Mouse (Mus musculus) liver, embryonic 16.5 days (tissue): ENCODE data around the gene Unc5cl. TPM values are rescaled to one million over a fixed set of nuclear protein-coding genes. Genes with fewer than 3 reads are reported as not detected.

Experiments used
- ATAC-seq: fragments of 200-750 bp; cut with Nextera tagmentation; 2 replicates; pipeline ENCODE4 v1.8.0; 2017; ENCODE audit warnings: low read depth, mild to moderate bottlenecking, moderate number of reproducible peaks, moderate library complexity
- H3K27ac ChIP-seq: fragments of 300-500 bp; sonication (generic); 2 replicates; pipeline ENCODE4 v1.5.1; 2014; ENCODE audit warnings: mild to moderate bottlenecking, low read length
- H3K27me3 ChIP-seq: fragments of 300-500 bp; sonication (generic); 2 replicates; pipeline ENCODE4 v1.6.1; 2014; ENCODE audit warnings: low read depth, low read length, mixed read lengths; ENCODE audit not compliant: control insufficient read depth, insufficient read depth
- H3K36me3 ChIP-seq: fragments of 300-500 bp; sonication (generic); 2 replicates; pipeline ENCODE4 v1.6.1; 2014; ENCODE audit warnings: mild to moderate bottlenecking; ENCODE audit not compliant: control insufficient read depth, insufficient read depth
- H3K4me1 ChIP-seq: fragments of 300-500 bp; sonication (generic); 2 replicates; pipeline ENCODE4 v1.6.1; 2014; ENCODE audit warnings: low read depth, low read length, mixed read lengths; ENCODE audit not compliant: control insufficient read depth
- H3K4me2 ChIP-seq: fragments of 300-500 bp; sonication (generic); 2 replicates; pipeline ENCODE4 v1.6.1; 2014; ENCODE audit warnings: low read depth, low read length, mixed read lengths
- H3K4me3 ChIP-seq: fragments of 300-500 bp; sonication (generic); 2 replicates; pipeline ENCODE4 v1.5.1; 2014; ENCODE audit warnings: low read depth, mild to moderate bottlenecking, low read length
- H3K9ac ChIP-seq: fragments of 300-500 bp; sonication (generic); 2 replicates; pipeline ENCODE4 v1.6.1; 2014; ENCODE audit warnings: low read depth, low read length
- H3K9me3 ChIP-seq: fragments of 300-500 bp; sonication (generic); replicated peaks from 2 replicates; pipeline ENCODE4 v1.6.1; 2016; ENCODE audit warnings: low read length; ENCODE audit not compliant: control insufficient read depth
- WGBS: fragments of 180-500 bp; shearing (Covaris S2); extraction: QIAGEN DNeasy Blood & Tissue Kit; methylation state at CpG from one replicate; pipeline ENCODE4 v1.1.7; 2014; ENCODE audit not compliant: insufficient replicate concordance; 5-methylcytosine and 5-hydroxymethylcytosine counted together
- polyA plus RNA-seq: library from polyadenylated mRNA; unstranded; fragments of >200 nt; fragmentation: Nextera tagmentation; extraction: Ambion mirVana; gene quantifications from 2 replicates; pipeline ENCODE4 v1.2.1, GENCODE M21; 2015

Gene Unc5cl
- polyA plus RNA-seq, 1 experiment from 2014 or later: 4.2 TPM

GRCm38 (mm10) chr17:48551788-48552531 lies 97.3 kb downstream of the Unc5cl start:
- ATAC-seq: no peak

GRCm38 (mm10) chr17:48552532-48552915 lies 97.8 kb downstream of the Unc5cl start:
- ATAC-seq: no peak
- no peak overlapping the region for H3K9ac ChIP-seq
- no peak overlapping the region for H3K4me2 ChIP-seq
- H3K27ac ChIP-seq: no peak overlapping the region
- H3K4me3 ChIP-seq: no peak overlapping the region
- no peaks in the 10 kb centered on the region; the same call in 1 of the 2 replicates for H3K9me3 ChIP-seq
- no peaks in the 10 kb centered on the region for H3K27me3 ChIP-seq
- no peaks in the 10 kb centered on the region for H3K36me3 ChIP-seq
- H3K4me1 ChIP-seq: no peaks in the 10 kb centered on the region
- 65% methylated on average over 3 of the region's 3 CpGs for WGBS

More at GRCm38 (mm10) chr17:48551788-48552531, 97.3 kb downstream of the Unc5cl start:
- no peak overlapping the region for H3K4me2 ChIP-seq
- H3K27me3 ChIP-seq: no peaks in the 10 kb centered on the region
- H3K4me3 ChIP-seq: no peak overlapping the region
- H3K9me3 ChIP-seq: no peaks in the 10 kb centered on the region
- no peak overlapping the region for H3K9ac ChIP-seq
- no peak overlapping the region for H3K27ac ChIP-seq
- no peaks in the 10 kb centered on the region for H3K4me1 ChIP-seq
- H3K36me3 ChIP-seq: no peaks in the 10 kb centered on the region
- 68% methylated on average over 4 of the region's 4 CpGs for WGBS

GRCm38 (mm10) chr17:48556223-48556962 lies 101.7 kb downstream of the Unc5cl start:
- Histone ChIP-seq H3K36me3 (no peaks in the 10 kb centered on the region), H3K27ac (no peak overlapping the region), H3K27me3 (no peaks in the 10 kb centered on the region), H3K4me2 (no peak overlapping the region), H3K9me3 (peaks cover 3% of the 10 kb centered on the region; the same call in 1 of the 2 replicates), H3K9ac (no peak overlapping the region), H3K4me1 (no peaks in the 10 kb centered on the region), H3K4me3 (no peak overlapping the region)
- 33% methylated on average over 9 of the region's 9 CpGs for WGBS
- ATAC-seq: no peak

- Histone ChIP-seq H3K9ac (no peak overlapping the region), H3K27me3 (no peaks in the 10 kb centered on the region), H3K4me2 (no peak overlapping the region), H3K9me3 (peaks cover 3% of the 10 kb centered on the region; the same call in 1 of the 2 replicates), H3K4me1 (no peaks in the 10 kb centered on the region), H3K27ac (no peak overlapping the region), H3K4me3 (no peak overlapping the region), H3K36me3 (no peaks in the 10 kb centered on the region)
- WGBS: 37% methylated on average over 7 of the region's 7 CpGs
- ATAC-seq: no peak
These were observed 103.4 kb downstream of the Unc5cl start for GRCm38 (mm10) chr17:48557823-48558715.

- no peaks in the 10 kb centered on the region for H3K4me1 ChIP-seq
- H3K9me3 ChIP-seq: no peaks in the 10 kb centered on the region
- H3K27ac ChIP-seq: no peak overlapping the region
- no peak overlapping the region for H3K4me3 ChIP-seq
- H3K36me3 ChIP-seq: no peaks in the 10 kb centered on the region
- no peak overlapping the region for H3K9ac ChIP-seq
- WGBS: 75% methylated on average over 8 of the region's 8 CpGs
- ATAC-seq: no peak
- no peak overlapping the region for H3K4me2 ChIP-seq
- no peaks in the 10 kb centered on the region for H3K27me3 ChIP-seq
These were observed 110.2 kb downstream of the Unc5cl start for GRCm38 (mm10) chr17:48564931-48565330.

GRCm38 (mm10) chr17:48569656-48570055 lies 115.0 kb downstream of the Unc5cl start:
- ATAC-seq: no peak
- H3K27ac ChIP-seq: no peak overlapping the region
- no peaks in the 10 kb centered on the region for H3K4me1 ChIP-seq
- H3K4me3 ChIP-seq: no peak overlapping the region
- WGBS: 53% methylated on average over 4 of the region's 4 CpGs
- H3K27me3 ChIP-seq: no peaks in the 10 kb centered on the region
- no peak overlapping the region for H3K4me2 ChIP-seq
- H3K36me3 ChIP-seq: no peaks in the 10 kb centered on the region
- H3K9ac ChIP-seq: no peak overlapping the region
- H3K9me3 ChIP-seq: no peaks in the 10 kb centered on the region

GRCm38 (mm10) chr17:48581153-48581552 lies 126.5 kb downstream of the Unc5cl start:
- H3K4me2 ChIP-seq: no peak overlapping the region
- 41% methylated on average over 5 of the region's 5 CpGs for WGBS
- no peak overlapping the region for H3K27ac ChIP-seq
- ATAC-seq: peak; percentile 43; the same call in 1 of the 2 replicates
- H3K9ac ChIP-seq: no peak overlapping the region
- no peaks in the 10 kb centered on the region for H3K36me3 ChIP-seq
- no peaks in the 10 kb centered on the region for H3K27me3 ChIP-seq
- no peaks in the 10 kb centered on the region for H3K4me1 ChIP-seq
- no peak overlapping the region for H3K4me3 ChIP-seq
- H3K9me3 ChIP-seq: no peaks in the 10 kb centered on the region

GRCm38 (mm10) chr17:48582486-48582990 lies 127.8 kb downstream of the Unc5cl start:
- WGBS: 46% methylated on average over 14 of the region's 14 CpGs

More at GRCm38 (mm10) chr17:48582486-48582990, 127.8 kb downstream of the Unc5cl start:
- H3K27ac ChIP-seq: no peak overlapping the region
- ATAC-seq: no peak
- H3K4me3 ChIP-seq: no peak overlapping the region
- no peaks in the 10 kb centered on the region for H3K36me3 ChIP-seq
- H3K9ac ChIP-seq: no peak overlapping the region
- H3K4me1 ChIP-seq: no peaks in the 10 kb centered on the region
- no peaks in the 10 kb centered on the region for H3K9me3 ChIP-seq
- H3K27me3 ChIP-seq: no peaks in the 10 kb centered on the region
- no peak overlapping the region for H3K4me2 ChIP-seq
